Mouse (Mus musculus) liver, embryonic 11.5 days (tissue): ENCODE data around the gene Gpr45. TPM values are rescaled to one million over a fixed set of nuclear protein-coding genes. Genes with fewer than 3 reads are reported as not detected.

Experiments used
- microRNA-seq: library from miRNA; unstranded; fragments of <30 nt; microRNA quantifications from one replicate; pipeline ENCODE4, GENCODE M21; 2017; ENCODE audit warnings: borderline number of aligned reads
- polyA plus RNA-seq: library from polyadenylated mRNA; unstranded; fragments of >200 nt; fragmentation: Nextera tagmentation; extraction: Ambion mirVana; gene quantifications from 2 replicates; pipeline ENCODE4 v1.2.1, GENCODE M21; 2014

The Gpr45 gene
- polyA plus RNA-seq, 1 experiment from 2014 or later = 2.3 TPM

Small RNAs within 50 kb of the gene (microRNA-seq; reads per million reads assigned to microRNA genes)
- gene Gm24001 = not detected

Other genes with a start within 250 kb of the Gpr45 start
- gene Mrps9, start 101.6 kb upstream of the Gpr45 start, polyA plus RNA-seq = 57.8 and 65.5 TPM in 2 replicates
- gene Tgfbrap1, start 145.8 kb downstream of the Gpr45 start, polyA plus RNA-seq = 11.4 and 11.7 TPM in 2 replicates
- gene AI597479, start 145.8 kb downstream of the Gpr45 start, polyA plus RNA-seq = 21.5 and 24.0 TPM in 2 replicates
- 6.1 and 9.3 TPM in 2 replicates for gene Fhl2, start 244.1 kb downstream of the Gpr45 start, polyA plus RNA-seq